Mouse (Mus musculus): Measurements from ENCODE around the gene Col26a1. TPM values are rescaled to one million over a fixed set of nuclear protein-coding genes. Genes with fewer than 3 reads are reported as not detected.

Col26a1 gene
- total RNA-seq, 1 experiment from 2014 or later = not detected

DNA sequence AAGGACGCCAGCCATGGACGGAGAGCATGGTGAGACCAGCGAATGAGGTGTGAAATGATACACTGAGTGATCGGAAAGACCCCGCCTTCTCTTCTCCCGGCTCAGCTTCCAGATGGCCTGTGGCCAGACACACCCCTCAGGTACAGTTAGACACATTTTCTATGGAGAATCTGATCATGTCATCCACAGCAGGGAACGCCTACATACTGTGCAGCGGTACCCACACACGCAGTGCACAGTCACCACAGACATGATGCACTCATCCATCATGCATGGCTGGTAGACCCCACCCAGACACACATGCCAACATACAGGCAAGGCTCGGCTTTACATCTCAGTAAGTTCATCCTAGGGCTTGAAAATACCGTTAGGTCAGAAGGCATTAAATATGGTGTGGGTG, 63.3 kb downstream of the Col26a1 start:
- no peak for ATAC-seq (replicated peaks; ENCODE audit: low read depth, poor library complexity, severe bottlenecking)

DNA sequence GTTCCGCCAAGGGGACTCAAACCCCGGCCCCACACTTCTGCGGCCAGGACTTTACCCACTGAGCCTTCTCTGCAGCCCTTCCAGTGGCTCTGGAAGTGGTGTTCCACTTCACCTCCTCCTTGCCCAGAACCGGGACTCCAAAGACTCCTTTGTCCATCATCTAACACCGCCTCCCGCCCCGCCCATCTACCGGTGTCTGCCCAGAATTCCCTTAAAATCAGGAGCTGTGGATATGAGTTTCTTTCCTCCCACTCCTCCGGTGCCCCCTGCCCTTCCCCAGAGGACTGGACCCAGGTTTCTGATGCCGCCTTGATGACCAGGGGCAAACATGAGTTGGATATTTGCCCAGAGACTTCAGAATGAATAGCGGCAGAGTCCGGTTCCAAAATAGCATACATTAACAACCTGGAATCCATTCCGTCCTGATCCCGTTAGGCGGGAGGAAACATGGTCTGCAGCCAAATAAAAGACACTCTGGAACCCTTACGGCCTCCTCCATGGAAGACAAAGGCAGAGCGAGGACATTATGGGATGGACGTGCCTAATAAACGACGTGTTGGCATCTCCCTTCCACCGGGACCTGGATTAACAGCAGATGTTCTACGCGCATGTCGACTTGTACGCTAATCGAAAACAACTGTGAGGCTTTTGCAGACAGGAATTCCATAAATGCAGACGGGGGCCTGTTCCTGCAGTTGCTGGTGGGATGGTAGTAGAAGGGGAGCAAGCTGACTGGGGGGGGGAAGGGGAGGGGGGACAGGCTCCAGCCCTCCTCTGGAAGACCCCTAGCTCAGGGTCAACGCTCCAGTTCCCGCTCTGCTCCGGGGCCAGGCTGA, 72.3 kb downstream of the Col26a1 start:
- ATAC-seq (replicated peaks; ENCODE audit: low read depth, poor library complexity, severe bottlenecking) = no peak

GRCm38 (mm10) chr5:136806379-136807056, 76.5 kb downstream of the Col26a1 start:
- ATAC-seq (replicated peaks; ENCODE audit: low read depth, poor library complexity, severe bottlenecking) = no peak

GRCm38 (mm10) chr5:136805019-136805418, 78.0 kb downstream of the Col26a1 start:
- no peak for ATAC-seq (replicated peaks; ENCODE audit: low read depth, poor library complexity, severe bottlenecking)

DNA sequence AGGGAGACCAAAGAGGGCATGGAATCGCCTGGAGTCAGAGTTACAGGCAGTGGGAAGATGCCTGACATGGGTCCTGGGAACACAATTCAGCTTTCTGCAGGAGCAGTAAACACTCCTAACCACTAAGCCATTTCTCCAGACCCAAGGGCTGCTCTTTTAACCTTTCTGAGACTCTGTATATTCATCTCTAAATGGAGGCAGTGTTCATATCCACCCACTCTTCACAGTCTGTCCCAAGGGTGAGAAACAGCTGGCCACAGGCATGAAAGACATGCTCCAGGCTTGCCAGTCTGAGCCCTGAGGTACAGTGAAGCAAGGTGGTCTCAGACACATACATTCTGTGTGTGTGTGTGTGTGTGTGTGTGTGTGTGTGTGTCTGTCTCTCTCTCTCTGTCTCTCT, 78.8 kb downstream of the Col26a1 start:
- no peak for ATAC-seq (replicated peaks; ENCODE audit: low read depth, poor library complexity, severe bottlenecking)

- ATAC-seq (replicated peaks; ENCODE audit: low read depth, poor library complexity, severe bottlenecking) = no peak
Measured at GRCm38 (mm10) chr5:136802732-136803131, 80.3 kb downstream of the Col26a1 start.

DNA sequence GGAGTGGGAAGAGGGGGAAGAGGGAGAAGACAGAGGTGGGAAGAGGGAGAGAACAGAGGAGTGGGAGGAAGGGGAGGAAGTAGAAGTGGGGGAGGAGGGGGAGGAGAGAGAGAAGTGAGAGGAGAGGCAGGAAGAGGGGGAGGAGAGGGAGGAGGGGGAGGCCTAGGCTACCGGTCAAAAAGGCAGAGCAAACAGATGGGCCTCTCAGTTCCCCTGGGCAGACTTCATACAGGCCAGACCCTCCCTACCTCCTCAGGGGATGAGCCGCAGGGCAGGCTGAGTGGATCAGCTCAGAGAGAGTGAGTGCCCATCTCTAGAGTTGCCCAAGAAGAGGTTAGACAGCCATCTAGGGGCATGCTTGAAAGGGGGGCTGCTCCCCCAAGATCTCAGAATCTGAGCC, 86.1 kb downstream of the Col26a1 start:
- ATAC-seq (replicated peaks; ENCODE audit: low read depth, poor library complexity, severe bottlenecking) = no peak

- no peak for ATAC-seq (replicated peaks; ENCODE audit: low read depth, poor library complexity, severe bottlenecking)
Measured at GRCm38 (mm10) chr5:136793807-136794206, 89.2 kb downstream of the Col26a1 start.

- ATAC-seq (replicated peaks; ENCODE audit: low read depth, poor library complexity, severe bottlenecking) = no peak
Measured at GRCm38 (mm10) chr5:136792541-136792940, 90.5 kb downstream of the Col26a1 start.

DNA sequence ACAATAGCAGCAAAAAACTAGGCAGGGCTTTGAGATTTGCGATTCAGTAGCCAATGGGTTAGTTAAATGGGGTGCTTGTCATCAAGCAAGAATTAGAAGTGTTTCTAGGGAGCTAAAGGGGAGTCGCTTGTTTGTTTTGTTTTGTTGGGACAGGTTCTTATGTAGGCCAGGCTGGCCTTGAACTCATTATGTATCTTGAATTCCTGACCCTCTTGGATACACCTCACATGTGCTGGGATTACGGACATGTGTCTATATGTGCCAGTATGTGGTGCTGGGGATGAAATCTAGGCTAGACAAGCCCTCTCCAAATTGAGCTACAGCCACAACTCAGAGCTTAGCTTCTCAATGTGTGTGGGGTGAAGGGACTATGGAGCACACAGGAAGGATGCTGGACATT, 91.8 kb downstream of the Col26a1 start:
- ATAC-seq (replicated peaks; ENCODE audit: low read depth, poor library complexity, severe bottlenecking) = no peak

DNA sequence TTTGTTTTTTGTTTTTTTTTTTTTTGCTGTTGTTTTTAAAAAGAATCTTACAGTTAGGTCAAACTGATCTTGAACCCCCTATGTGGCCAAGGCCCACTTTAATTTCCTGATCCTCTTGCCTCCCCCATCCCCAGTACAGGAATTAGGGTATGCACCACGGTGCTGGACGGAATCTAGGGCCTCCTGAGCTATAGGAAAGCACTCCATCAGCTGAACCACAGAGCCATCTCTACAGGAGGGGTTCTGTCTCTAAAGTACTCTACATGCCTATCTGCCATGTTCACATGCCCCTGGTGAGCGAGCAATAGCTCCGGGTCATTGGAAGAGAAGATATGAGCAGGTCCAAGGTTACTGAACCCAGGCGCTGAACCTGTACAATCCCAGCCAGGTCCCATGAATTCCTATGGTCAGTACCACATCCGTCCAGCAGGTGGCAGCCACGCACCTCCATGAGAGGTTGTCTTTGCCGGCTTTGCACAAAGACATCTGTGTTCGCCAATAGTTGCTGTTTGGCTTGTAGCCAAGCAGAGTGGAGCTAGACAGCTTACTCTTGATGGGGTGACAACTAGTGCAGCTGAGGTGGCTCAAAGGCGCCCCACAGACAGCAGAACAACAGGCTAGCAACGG, 92.3 kb downstream of the Col26a1 start:
- ATAC-seq (replicated peaks; ENCODE audit: low read depth, poor library complexity, severe bottlenecking) = peak; percentile 95

DNA sequence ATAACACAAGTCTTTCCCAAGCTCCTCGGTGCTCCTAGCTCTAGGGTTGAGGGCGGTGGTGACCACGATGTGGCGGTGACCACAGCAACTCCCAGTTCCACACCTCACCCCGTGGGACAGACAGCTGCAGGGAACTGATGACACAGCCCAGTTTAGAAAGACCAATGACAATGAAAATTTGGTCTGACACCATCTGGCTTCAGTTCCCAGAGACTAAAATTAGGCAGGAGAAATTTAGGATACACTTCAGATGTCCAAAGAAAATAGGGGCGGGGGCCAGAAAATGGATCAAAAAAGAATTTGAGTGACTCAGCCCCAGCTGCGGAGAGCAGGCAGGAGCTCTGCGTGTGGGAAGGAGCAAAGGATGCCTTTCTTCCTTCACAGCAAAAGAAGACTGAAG, 98.5 kb downstream of the Col26a1 start:
- no peak for ATAC-seq (replicated peaks; ENCODE audit: low read depth, poor library complexity, severe bottlenecking)

- ATAC-seq (replicated peaks; ENCODE audit: low read depth, poor library complexity, severe bottlenecking) = no peak
Measured at GRCm38 (mm10) chr5:136782600-136782999, 100.4 kb downstream of the Col26a1 start.

DNA sequence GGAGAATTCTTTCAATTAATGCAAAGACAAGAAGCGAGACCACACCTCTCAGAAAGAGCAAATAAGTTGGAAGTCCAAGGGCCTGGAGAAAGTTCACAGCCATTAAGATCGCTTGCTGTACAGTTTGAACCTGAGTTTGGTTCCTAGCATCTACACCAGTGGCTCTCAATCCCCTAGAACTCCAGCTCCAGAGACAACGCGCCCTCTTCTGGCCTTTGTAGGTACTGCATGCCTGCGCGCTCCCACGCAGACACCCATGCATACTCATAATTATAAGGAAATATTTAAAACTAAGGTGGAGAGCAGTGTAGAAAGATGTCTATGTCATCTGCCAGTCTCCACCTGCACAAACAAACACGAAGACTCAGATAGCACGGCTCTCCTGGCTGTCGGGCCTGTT, 102.5 kb downstream of the Col26a1 start:
- peak; percentile 73 for ATAC-seq (replicated peaks; ENCODE audit: low read depth, poor library complexity, severe bottlenecking)

DNA sequence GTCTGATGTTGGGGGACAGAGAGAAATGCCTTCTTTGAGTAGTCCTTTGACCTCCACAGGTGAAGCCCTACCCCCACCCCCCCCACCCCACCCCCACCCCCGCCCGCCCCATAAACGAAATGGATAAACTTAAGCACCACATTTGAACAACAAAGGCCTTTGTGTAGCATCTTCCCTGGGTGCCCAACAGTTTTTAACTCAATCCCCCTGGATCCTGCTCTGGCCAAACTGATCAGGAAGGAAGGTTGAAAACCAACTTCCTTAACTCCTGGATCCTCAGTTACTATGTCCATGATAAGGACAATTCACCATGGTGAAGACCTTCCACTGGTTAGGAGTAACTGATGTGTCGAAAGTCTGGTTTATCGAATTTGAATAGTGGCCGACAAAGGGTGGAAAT, 103.1 kb downstream of the Col26a1 start:
- ATAC-seq (replicated peaks; ENCODE audit: low read depth, poor library complexity, severe bottlenecking) = no peak

DNA sequence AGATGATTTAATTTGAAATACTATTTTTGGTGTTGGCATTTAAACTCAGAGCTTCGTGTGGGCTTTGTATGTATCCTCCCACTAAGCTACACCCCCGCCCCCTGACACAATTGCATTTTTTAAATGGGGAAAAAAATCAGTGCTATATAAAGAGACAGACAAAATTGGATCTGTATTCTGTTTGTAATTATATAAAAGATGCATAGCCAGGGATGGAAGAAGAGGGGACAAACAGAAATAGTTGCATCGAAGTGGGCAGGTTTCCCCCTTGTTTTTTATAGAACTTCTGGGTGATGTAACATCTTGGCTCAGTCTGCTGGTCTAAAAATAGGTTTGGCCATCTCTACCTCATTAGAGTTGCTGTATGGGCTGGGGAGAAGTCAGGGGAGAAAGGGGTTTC, 107.5 kb downstream of the Col26a1 start:
- no peak for ATAC-seq (replicated peaks; ENCODE audit: low read depth, poor library complexity, severe bottlenecking)

GRCm38 (mm10) chr5:136773044-136774039, 109.7 kb downstream of the Col26a1 start:
- no peak for ATAC-seq (replicated peaks; ENCODE audit: low read depth, poor library complexity, severe bottlenecking)

GRCm38 (mm10) chr5:136771132-136771531, 111.9 kb downstream of the Col26a1 start:
- ATAC-seq (replicated peaks; ENCODE audit: low read depth, poor library complexity, severe bottlenecking) = no peak

- ATAC-seq (replicated peaks; ENCODE audit: low read depth, poor library complexity, severe bottlenecking) = no peak
Measured at GRCm38 (mm10) chr5:136767304-136767703, 115.7 kb downstream of the Col26a1 start.

DNA sequence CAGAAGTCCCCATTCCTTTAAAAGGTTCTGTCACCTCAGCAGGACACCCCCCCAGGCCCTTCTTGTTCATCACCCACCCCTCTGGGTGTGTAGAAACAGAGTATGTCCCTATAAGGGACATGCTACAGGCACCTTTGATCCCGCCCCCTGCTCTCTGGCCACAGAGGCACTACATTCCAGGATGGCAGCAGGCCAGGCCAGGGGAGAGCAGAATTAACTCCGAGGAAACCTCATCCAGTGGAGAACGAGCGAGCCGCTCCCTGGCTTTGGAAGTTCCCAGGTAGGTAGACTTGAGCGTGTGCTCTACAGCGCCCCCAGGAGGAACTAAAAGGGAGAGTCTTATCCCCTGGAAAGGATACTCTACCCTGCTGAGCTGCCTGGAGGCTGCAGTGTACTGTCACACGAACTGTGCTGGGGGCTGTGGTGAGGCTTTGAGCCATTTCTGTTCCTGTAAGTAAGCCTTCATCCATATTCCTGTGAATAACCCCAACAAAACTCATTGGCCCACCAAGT, 118.8 kb downstream of the Col26a1 start:
- ATAC-seq (replicated peaks; ENCODE audit: low read depth, poor library complexity, severe bottlenecking) = no peak

Measured in common myeloid progenitor, adult 5-6 weeks (primary cell).